Mouse (Mus musculus) lung, embryonic 15.5 days (tissue): ENCODE data around the gene Mt1. TPM values are rescaled to one million over a fixed set of nuclear protein-coding genes. Genes with fewer than 3 reads are reported as not detected.

Experiments used
- ATAC-seq: fragments of 200-750 bp; cut with Nextera tagmentation; 2 replicates; pipeline ENCODE4 v1.8.0; 2017; ENCODE audit warnings: moderate number of reproducible peaks, borderline replicate concordance; ENCODE audit not compliant: low FRiP score, low TSS enrichment; ENCODE audit errors: extremely low read depth
- H3K27ac ChIP-seq: fragments of 300-500 bp; sonication (generic); 2 replicates; pipeline ENCODE4 v1.5.1; 2015; ENCODE audit warnings: moderate library complexity, mild to moderate bottlenecking, inconsistent platforms
- H3K27me3 ChIP-seq: fragments of 300-500 bp; sonication (generic); 2 replicates; pipeline ENCODE4 v1.6.1; 2015; ENCODE audit warnings: inconsistent platforms
- H3K36me3 ChIP-seq: fragments of 300-500 bp; sonication (generic); 2 replicates; pipeline ENCODE4 v1.6.1; 2015; ENCODE audit warnings: inconsistent platforms
- H3K4me1 ChIP-seq: fragments of 300-500 bp; sonication (generic); 2 replicates; pipeline ENCODE4 v1.6.1; 2015; ENCODE audit warnings: inconsistent platforms
- H3K4me2 ChIP-seq: fragments of 300-500 bp; sonication (generic); 2 replicates; pipeline ENCODE4 v1.6.1; 2015; ENCODE audit warnings: inconsistent platforms, mild to moderate bottlenecking, moderate library complexity
- H3K4me3 ChIP-seq: fragments of 300-500 bp; sonication (generic); 2 replicates; pipeline ENCODE4 v1.5.1; 2015; ENCODE audit warnings: mild to moderate bottlenecking, inconsistent platforms
- H3K9ac ChIP-seq: fragments of 300-500 bp; sonication (generic); 2 replicates; pipeline ENCODE4 v1.6.1; 2015; ENCODE audit warnings: inconsistent platforms
- H3K9me3 ChIP-seq: fragments of 300-500 bp; sonication (generic); 2 replicates; pipeline ENCODE4 v1.6.1; 2016; ENCODE audit warnings: inconsistent platforms
- WGBS: fragments of 180-500 bp; shearing (Covaris S2); methylation state at CpG from one replicate; pipeline ENCODE4 v1.1.7; 2015; 5-methylcytosine and 5-hydroxymethylcytosine counted together
- polyA plus RNA-seq: library from polyadenylated mRNA; unstranded; fragments of >200 nt; fragmentation: Nextera tagmentation; extraction: Ambion mirVana; gene quantifications from 2 replicates; pipeline ENCODE4 v1.2.1, GENCODE M21; 2015

The Mt1 gene
- polyA plus RNA-seq, 1 experiment from 2014 or later = 144 TPM

DNA sequence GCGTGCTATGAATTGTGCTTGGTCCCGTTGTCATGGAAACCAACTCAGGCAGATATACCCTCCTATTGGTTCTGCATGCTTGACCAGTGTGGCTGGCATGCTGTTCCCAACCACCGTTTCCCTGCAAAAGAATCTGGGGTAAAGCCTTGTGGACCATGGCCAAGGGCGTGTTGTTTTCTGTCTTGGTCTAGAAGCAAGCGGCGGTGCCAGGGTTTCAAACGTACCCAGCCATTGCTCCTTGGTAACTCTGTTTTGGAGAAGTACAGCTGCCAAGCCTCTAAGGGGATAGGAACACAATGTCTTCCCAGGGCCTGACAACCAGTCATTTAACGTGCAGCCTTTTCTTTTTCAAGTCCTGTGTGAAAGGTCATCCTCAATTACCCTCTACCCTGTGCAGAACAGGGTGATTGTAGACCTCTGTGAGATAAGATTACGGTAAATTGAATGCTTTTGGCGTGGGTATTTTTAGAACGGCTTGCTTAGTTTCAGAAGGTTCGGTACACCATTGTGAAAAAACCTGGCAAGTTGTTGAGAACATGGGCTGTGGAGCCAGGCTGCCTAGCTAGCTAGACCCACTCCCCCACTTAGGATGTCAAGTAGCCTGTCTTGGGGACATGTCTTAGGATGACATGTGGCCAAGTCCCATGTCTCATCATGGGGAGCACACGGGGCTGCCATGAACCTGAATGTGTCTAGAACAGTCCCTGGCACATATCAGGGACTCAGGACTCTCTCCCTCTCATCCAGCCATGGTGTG lies 10.6 kb downstream of the Mt1 start:
- Histone ChIP-seq H3K9me3 (no peaks in the 10 kb centered on the region), H3K27me3 (peaks cover 33% of the 10 kb centered on the region), H3K4me2 (no peak overlapping the region), H3K4me3 (no peak overlapping the region), H3K4me1 (peaks cover 29% of the 10 kb centered on the region), H3K36me3 (no peaks in the 10 kb centered on the region), H3K27ac (no peak overlapping the region), H3K9ac (no peak overlapping the region)
- ATAC-seq = no peak
- WGBS = 61% methylated on average over 13 of the region's 13 CpGs

DNA sequence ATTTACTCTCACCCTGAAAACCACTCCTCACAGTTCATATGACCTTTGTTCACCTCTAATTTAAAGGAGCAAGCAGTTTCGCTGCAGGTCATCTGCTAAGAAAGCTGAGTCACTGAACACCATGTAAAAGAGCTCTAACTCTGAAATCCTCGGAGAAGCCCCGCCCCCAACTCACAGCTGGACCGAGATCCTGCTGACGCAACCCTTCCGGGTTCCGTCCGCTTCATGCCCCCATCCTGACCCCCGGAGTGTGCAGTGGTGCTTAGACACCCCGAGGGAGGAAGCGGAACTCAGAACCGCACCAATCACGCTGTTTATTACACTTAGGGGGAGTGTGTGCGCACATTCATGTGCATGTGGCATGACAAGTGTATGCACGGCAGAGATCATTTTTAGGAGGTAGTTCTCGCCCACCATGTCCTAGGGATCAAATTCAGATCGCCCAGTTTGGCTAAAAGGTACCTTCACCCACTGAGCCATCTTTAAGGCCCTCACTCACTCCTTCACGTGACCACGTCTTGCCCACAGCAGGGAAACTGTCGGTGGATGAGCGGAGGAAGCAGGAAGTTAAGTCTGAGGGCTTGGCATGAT lies 12.3 kb downstream of the Mt1 start:
- Histone ChIP-seq H3K27ac (no peak overlapping the region), H3K36me3 (no peaks in the 10 kb centered on the region), H3K9me3 (no peaks in the 10 kb centered on the region), H3K9ac (no peak overlapping the region), H3K4me3 (peak overlapping the region; percentile 35), H3K4me1 (peaks cover 24% of the 10 kb centered on the region), H3K27me3 (peaks cover 19% of the 10 kb centered on the region), H3K4me2 (peak overlapping the region; percentile 69)
- ATAC-seq = peak; percentile 54; the same call in 1 of the 2 replicates
- 19% methylated on average over 21 of the region's 21 CpGs for WGBS

DNA sequence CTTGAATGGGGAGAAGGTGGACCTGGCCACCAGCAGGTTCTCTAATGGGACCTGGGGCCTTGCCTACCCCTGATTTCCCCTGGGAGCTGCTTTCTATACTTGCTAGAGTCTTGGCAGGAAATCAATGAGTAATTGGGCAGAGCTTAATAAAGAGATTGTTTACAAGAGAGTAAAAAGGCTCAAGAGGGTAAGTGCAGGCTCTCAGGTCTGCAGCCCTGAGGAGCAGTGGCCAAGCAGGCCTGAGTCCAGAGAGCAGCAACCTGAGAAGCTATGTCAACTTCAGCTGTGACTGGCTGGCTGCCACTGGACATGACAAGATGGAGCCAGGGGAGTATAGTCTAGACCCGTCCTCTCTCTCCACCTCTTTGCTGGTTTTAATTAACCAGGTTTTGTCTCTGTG lies 14.0 kb downstream of the Mt1 start:
- WGBS = 65% methylated on average over 1 of the region's 1 CpGs
- no peak overlapping the region for H3K27ac ChIP-seq
- peaks cover 3% of the 10 kb centered on the region; the same call in 1 of the 2 replicates for H3K27me3 ChIP-seq
- no peaks in the 10 kb centered on the region for H3K9me3 ChIP-seq
- H3K36me3 ChIP-seq = no peaks in the 10 kb centered on the region
- no peak overlapping the region for H3K4me2 ChIP-seq
- no peak overlapping the region for H3K4me3 ChIP-seq
- no peak for ATAC-seq
- H3K9ac ChIP-seq = no peak overlapping the region
- H3K4me1 ChIP-seq = peaks cover 11% of the 10 kb centered on the region

DNA sequence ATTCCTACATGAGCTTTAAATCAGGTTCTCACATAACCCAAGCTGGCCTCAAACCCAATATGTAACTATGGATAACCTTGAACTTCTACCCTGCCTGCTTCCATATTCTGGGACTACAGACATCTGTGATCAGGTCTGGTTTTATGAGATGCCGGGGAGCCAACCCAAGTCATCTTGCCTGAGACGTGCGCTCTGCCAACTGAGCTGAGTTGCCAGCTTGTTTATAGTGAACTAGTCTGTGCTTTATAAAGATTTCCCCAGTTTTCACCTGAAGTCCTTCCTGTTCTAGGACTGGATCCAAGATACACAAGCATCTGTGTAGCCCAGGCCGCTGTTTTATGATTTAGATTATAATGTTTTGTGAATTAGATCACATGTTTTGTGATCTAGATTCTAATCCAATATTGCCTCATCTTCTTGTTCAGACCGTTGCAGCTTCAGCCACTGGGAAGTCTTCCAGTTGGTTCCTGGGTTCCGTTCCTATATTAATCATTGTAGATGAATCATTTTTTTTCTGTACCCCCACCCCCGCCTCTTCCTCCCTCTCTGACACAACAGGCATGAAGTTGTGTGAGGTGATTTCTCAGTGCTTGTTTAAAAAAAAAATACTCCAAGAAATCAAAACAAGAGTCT lies 15.8 kb downstream of the Mt1 start:
- Histone ChIP-seq H3K9ac (no peak overlapping the region), H3K4me2 (no peak overlapping the region), H3K27ac (no peak overlapping the region), H3K4me3 (no peak overlapping the region), H3K4me1 (peaks cover 13% of the 10 kb centered on the region), H3K9me3 (no peaks in the 10 kb centered on the region), H3K36me3 (no peaks in the 10 kb centered on the region), H3K27me3 (no peaks in the 10 kb centered on the region)
- ATAC-seq = no peak
- 77% methylated on average over 7 of the region's 7 CpGs for WGBS

DNA sequence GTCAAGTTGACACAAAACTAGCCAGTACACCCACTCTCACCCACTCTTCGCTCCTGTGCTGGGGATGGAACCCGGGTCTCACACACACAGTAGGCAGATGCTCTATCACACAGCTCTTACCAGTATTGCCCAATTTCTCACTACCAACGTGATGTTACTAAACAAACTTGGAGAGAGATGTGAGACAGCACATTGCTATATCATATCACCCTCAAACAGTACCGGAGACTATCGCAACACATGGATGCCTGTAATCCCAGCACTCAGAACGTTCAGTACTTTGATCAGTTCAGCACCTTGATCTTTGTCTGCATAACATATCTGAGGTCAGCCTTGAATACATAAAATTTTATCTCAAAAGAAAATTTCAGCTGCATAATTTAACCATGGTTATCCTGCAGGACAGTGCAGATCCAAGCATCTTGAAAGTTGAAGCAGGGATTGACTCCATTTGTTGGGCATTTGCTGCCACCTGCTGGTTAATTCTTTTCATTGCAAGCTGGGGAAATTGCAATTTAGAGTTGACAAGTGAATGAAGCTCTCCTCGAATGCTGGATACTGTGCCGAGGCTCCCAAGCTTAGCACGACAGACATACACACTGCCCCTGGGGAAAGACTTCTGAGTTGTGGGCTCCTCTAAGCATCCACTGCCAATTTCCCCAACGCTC lies 20.5 kb downstream of the Mt1 start:
- Histone ChIP-seq H3K9me3 (no peaks in the 10 kb centered on the region), H3K9ac (no peak overlapping the region), H3K36me3 (no peaks in the 10 kb centered on the region), H3K27ac (no peak overlapping the region), H3K4me2 (peak overlapping the region; percentile 32), H3K27me3 (no peaks in the 10 kb centered on the region), H3K4me1 (peaks cover 4% of the 10 kb centered on the region; the same call in 1 of the 2 replicates), H3K4me3 (no peak overlapping the region)
- no peak for ATAC-seq
- WGBS = 44% methylated on average over 10 of the region's 10 CpGs

DNA sequence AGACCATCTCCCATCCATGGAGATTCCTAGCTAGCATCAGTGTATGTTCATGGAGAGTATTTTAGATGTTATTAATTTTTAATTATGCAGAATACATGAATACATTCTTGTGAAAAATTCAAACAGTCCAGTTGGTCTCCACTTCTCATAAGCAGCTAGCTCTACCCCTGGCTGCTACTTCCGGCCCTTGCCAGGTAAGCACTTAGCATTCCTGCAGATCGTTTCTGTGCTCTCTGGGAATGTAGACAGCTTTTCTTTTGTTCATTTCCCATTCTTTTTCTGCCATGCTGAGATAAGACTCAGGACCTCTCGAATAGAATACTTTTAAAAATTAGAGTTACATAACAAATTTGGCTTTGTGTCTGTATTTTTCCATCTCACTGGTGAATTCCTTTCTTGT lies 25.2 kb downstream of the Mt1 start:
- Histone ChIP-seq H3K9ac (no peak overlapping the region), H3K27me3 (no peaks in the 10 kb centered on the region), H3K4me3 (no peak overlapping the region), H3K27ac (peak overlapping the region; percentile 82), H3K4me2 (no peak overlapping the region), H3K36me3 (no peaks in the 10 kb centered on the region), H3K9me3 (no peaks in the 10 kb centered on the region), H3K4me1 (peaks cover 4% of the 10 kb centered on the region; the same call in 1 of the 2 replicates)
- 48% methylated on average over 3 of the region's 3 CpGs for WGBS
- ATAC-seq = no peak

DNA sequence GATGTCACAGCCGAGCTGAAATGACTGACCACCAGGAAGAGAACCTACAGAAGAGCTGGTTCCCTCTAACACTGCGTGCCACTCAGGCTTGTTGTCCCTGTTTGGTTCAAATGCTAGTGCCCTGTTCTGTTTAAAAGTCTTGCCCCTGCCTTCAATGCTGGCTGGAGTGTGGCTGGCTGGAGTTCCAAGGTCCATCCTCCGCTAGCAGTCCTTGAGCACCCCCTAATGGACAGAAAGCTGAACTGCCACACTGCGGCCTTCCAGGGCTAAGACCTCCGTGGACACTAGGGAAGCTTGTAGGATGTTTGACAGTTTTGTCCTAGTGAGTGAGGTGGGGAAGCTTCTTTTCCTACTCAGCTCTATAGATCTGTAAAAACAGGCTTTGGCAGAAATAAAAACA lies 26.9 kb downstream of the Mt1 start:
- H3K9me3 ChIP-seq = no peaks in the 10 kb centered on the region
- peaks cover 2% of the 10 kb centered on the region; the same call in 1 of the 2 replicates for H3K4me1 ChIP-seq
- ATAC-seq = no peak
- H3K9ac ChIP-seq = no peak overlapping the region
- no peak overlapping the region for H3K4me3 ChIP-seq
- H3K27ac ChIP-seq = no peak overlapping the region
- 20% methylated on average over 5 of the region's 5 CpGs for WGBS
- no peaks in the 10 kb centered on the region for H3K27me3 ChIP-seq
- H3K36me3 ChIP-seq = no peaks in the 10 kb centered on the region
- no peak overlapping the region for H3K4me2 ChIP-seq

DNA sequence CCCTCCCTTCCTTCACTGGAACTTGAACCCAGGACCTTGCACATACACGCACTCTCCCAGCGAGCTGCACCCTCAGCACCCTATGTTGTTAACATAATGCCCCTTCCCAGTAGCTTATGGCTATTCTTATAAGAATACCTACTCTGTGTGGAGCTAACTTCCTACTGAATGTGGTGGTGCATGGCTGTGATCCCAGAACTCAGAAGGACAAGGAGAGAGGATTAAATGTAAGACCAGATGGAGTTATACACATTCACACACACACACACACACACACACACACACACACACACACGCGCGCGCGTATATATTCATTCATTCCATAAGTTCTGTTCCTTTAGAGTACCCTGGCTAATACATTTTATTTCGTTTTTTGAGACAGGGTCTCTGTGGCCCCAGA lies 27.4 kb downstream of the Mt1 start:
- no peak for ATAC-seq
- peaks cover 2% of the 10 kb centered on the region; the same call in 1 of the 2 replicates for H3K4me1 ChIP-seq
- 81% methylated on average over 8 of the region's 8 CpGs for WGBS

DNA sequence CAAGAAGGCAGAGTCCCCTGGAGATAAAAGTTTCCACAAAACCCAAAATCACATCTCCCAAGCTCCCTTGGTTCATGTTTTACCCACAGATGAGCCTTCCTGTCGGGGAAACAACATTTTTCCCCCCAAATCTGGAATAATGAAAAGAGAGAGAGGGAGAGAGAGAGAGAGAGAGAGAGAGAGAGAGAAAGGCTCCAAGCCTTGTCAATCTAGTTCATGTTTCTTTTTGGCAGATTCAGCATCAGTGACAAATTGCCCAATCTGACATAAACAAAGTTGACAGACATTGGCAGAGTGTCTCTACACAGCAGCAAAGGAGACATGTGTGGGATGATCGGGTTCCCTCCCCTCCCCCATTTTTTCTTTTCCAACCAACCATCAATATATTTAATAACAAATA lies 28.6 kb downstream of the Mt1 start:
- Histone ChIP-seq H3K9me3 (no peaks in the 10 kb centered on the region), H3K9ac (no peak overlapping the region), H3K4me3 (no peak overlapping the region), H3K27ac (no peak overlapping the region), H3K4me1 (peaks cover 2% of the 10 kb centered on the region; the same call in 1 of the 2 replicates), H3K27me3 (no peaks in the 10 kb centered on the region), H3K36me3 (no peaks in the 10 kb centered on the region), H3K4me2 (no peak overlapping the region)
- ATAC-seq = no peak
- 49% methylated on average over 2 of the region's 2 CpGs for WGBS

More for the DNA sequence above, 27.4 kb downstream of the Mt1 start:
- Histone ChIP-seq H3K27me3 (no peaks in the 10 kb centered on the region), H3K4me3 (no peak overlapping the region), H3K9me3 (no peaks in the 10 kb centered on the region), H3K4me2 (no peak overlapping the region), H3K36me3 (no peaks in the 10 kb centered on the region), H3K27ac (no peak overlapping the region), H3K9ac (no peak overlapping the region)

DNA sequence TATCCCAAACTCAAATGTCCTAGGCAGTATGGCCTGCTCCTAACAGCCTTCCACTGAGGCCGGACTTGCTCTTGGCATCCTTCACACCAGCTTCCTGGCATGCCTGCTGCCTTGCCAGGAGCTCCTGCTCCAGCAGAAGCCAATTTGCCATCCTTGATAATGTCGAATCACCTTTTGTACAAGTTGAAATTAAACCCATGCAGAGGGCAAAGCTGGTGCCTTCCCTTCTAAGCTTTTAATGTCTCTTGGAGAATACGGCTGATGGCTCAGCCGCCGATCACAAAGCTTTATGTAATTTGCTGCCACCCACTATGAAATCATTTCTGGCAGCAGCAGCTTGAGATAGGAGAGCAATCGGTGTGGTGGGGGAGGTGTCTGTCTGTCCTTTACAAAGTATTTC lies 30.8 kb downstream of the Mt1 start:
- H3K27me3 ChIP-seq = no peaks in the 10 kb centered on the region
- no peak for ATAC-seq
- H3K9ac ChIP-seq = no peak overlapping the region
- no peak overlapping the region for H3K27ac ChIP-seq
- 70% methylated on average over 6 of the region's 6 CpGs for WGBS
- H3K36me3 ChIP-seq = no peaks in the 10 kb centered on the region
- no peaks in the 10 kb centered on the region for H3K9me3 ChIP-seq
- H3K4me3 ChIP-seq = no peak overlapping the region
- no peak overlapping the region for H3K4me2 ChIP-seq
- H3K4me1 ChIP-seq = peaks cover 5% of the 10 kb centered on the region

DNA sequence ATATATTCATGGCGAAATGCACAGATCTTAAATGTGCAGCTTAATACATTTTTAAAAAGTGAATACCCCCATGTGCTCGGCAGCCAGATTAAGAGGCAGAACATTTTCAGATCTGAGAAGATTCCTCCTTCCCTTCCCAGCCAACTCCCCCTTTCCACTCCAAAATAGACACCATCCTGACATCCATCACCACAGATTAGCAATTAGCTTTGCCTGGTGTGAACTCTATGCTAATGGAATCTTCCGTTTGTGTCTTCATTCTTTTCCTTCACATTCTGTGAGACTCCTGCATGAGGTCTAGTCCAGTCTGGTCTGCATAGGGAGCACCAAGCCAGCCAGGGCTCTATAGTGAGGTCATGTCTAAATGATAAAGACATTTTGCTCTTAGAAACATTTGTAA lies 31.3 kb downstream of the Mt1 start:
- Histone ChIP-seq H3K4me3 (no peak overlapping the region), H3K4me1 (peaks cover 9% of the 10 kb centered on the region), H3K36me3 (no peaks in the 10 kb centered on the region), H3K27ac (no peak overlapping the region), H3K9ac (no peak overlapping the region), H3K27me3 (no peaks in the 10 kb centered on the region), H3K9me3 (no peaks in the 10 kb centered on the region), H3K4me2 (no peak overlapping the region)
- WGBS = 74% methylated on average over 3 of the region's 3 CpGs
- ATAC-seq = no peak

DNA sequence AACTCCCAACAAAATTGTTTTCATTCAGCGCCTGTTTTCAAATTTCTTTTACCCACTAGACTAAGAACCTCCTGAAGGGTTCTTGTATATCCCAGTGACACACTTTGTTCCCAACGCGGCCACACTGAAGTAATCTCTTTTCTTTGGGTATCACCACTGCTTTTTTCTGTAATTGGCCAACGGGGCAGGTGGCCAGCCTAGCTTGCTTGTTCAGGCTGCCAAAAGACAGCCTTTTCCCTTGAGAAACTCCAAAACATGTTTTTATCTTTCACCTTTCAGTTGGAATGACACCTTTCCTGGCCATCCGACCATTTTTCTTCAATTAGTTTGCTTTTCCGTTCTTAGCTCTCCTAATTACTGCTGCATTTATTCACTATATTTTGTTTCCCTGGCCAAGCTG lies 34.9 kb downstream of the Mt1 start:
- peaks cover 20% of the 10 kb centered on the region for H3K4me1 ChIP-seq
- WGBS = 52% methylated on average over 6 of the region's 6 CpGs
- H3K27ac ChIP-seq = no peak overlapping the region
- H3K36me3 ChIP-seq = no peaks in the 10 kb centered on the region
- no peaks in the 10 kb centered on the region for H3K27me3 ChIP-seq
- H3K4me2 ChIP-seq = peak overlapping the region; percentile 51
- H3K9me3 ChIP-seq = no peaks in the 10 kb centered on the region
- no peak for ATAC-seq
- H3K4me3 ChIP-seq = peak overlapping the region; percentile 59
- peak overlapping the region; percentile 27; the same call in 1 of the 2 replicates for H3K9ac ChIP-seq
